Mouse (Mus musculus) embryonic facial prominence, embryonic 11.5 days (tissue): ENCODE results near the gene Tbc1d7. TPM values are rescaled to one million over a fixed set of nuclear protein-coding genes. Genes with fewer than 3 reads are reported as not detected.

Experiments
- ATAC-seq: fragments of 200-750 bp; cut with Nextera tagmentation; replicated peaks from 2 replicates; pipeline ENCODE4 v1.8.0; 2017; ENCODE audit warnings: low read depth; ENCODE audit not compliant: insufficient number of reproducible peaks, low FRiP score, low TSS enrichment
- DNase-seq: peaks from one replicate; pipeline ENCODE4 v3.0.0-alpha.2; 2015; ENCODE audit warnings: low spot score
- H3K27ac ChIP-seq: fragments of 300-500 bp; sonication (generic); replicated peaks from 2 replicates; pipeline ENCODE4 v1.5.1; 2014; ENCODE audit warnings: mild to moderate bottlenecking, low read depth, low read length, control low read depth
- H3K27me3 ChIP-seq: fragments of 300-500 bp; sonication (generic); 2 replicates; pipeline ENCODE4 v1.6.1; 2014; ENCODE audit warnings: mild to moderate bottlenecking, low read length, moderate library complexity, mixed read lengths; ENCODE audit not compliant: control insufficient read depth, insufficient read depth
- H3K36me3 ChIP-seq: fragments of 300-500 bp; sonication (generic); replicated peaks from 2 replicates; pipeline ENCODE4 v1.6.1; 2014; ENCODE audit warnings: low read depth, mild to moderate bottlenecking, low read length, moderate library complexity, mixed read lengths; ENCODE audit not compliant: control insufficient read depth, insufficient read depth
- H3K4me1 ChIP-seq: fragments of 300-500 bp; sonication (generic); 2 replicates; pipeline ENCODE4 v1.6.1; 2014; ENCODE audit warnings: low read length, mixed read lengths; ENCODE audit not compliant: control insufficient read depth, insufficient read depth
- H3K4me2 ChIP-seq: fragments of 300-500 bp; sonication (generic); 2 replicates; pipeline ENCODE4 v1.6.1; 2014; ENCODE audit warnings: low read depth, mild to moderate bottlenecking, control low read depth, low read length, moderate library complexity
- H3K4me3 ChIP-seq: fragments of 300-500 bp; sonication (generic); 2 replicates; pipeline ENCODE4 v1.5.1; 2014; ENCODE audit warnings: low read depth, low read length, control low read depth
- H3K9ac ChIP-seq: fragments of 300-500 bp; sonication (generic); replicated peaks from 2 replicates; pipeline ENCODE4 v1.6.1; 2014; ENCODE audit warnings: mild to moderate bottlenecking, control low read depth, low read length
- H3K9me3 ChIP-seq: fragments of 300-500 bp; sonication (generic); replicated peaks from 2 replicates; pipeline ENCODE4 v1.6.1; 2016; ENCODE audit warnings: mild to moderate bottlenecking, low read length, inconsistent platforms, mixed read lengths; ENCODE audit not compliant: control insufficient read depth
- WGBS: fragments of 180-500 bp; shearing (Covaris S2); extraction: QIAGEN DNeasy Blood & Tissue Kit; methylation state at CpG from one replicate; pipeline ENCODE4 v1.1.7; 2014; 5-methylcytosine and 5-hydroxymethylcytosine counted together
- polyA plus RNA-seq: library from polyadenylated mRNA; unstranded; fragments of >200 nt; fragmentation: Nextera tagmentation; extraction: Ambion mirVana; gene quantifications from 2 replicates; pipeline ENCODE4 v1.2.1, GENCODE M21; 2014

Tbc1d7 gene
- polyA plus RNA-seq, 1 experiment from 2014 or later, result 71.5 TPM

DNA sequence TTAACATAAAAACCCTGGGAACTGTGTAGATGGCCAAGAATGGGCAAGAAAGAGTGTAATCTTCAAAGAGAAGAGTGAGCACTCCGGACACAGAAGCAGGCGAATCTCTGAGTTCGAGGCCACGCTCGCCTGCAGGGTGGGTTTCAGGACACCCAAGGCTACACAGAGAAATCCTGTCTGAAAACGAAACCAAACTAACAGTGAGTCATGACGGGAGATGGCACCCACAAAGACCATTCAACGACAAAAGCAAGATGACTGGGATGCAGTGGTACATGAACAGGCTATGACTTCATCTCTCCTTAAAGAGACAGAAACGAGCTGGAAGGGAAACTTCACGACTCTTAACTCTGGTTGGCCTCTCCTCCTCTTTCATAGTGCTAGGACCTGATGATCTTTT lies 31.1 kb upstream of the Tbc1d7 start:
- H3K4me1 ChIP-seq, result no peaks in the 10 kb centered on the region
- no peak overlapping the region for H3K9ac ChIP-seq
- H3K4me3 ChIP-seq, result no peak overlapping the region
- WGBS, result 85% methylated on average over 10 of the region's 10 CpGs
- H3K27ac ChIP-seq, result no peak overlapping the region
- DNase-seq, result no peak
- no peak for ATAC-seq
- no peak overlapping the region for H3K4me2 ChIP-seq
- no peaks in the 10 kb centered on the region for H3K9me3 ChIP-seq
- H3K36me3 ChIP-seq, result no peaks in the 10 kb centered on the region
- H3K27me3 ChIP-seq, result no peaks in the 10 kb centered on the region

DNA sequence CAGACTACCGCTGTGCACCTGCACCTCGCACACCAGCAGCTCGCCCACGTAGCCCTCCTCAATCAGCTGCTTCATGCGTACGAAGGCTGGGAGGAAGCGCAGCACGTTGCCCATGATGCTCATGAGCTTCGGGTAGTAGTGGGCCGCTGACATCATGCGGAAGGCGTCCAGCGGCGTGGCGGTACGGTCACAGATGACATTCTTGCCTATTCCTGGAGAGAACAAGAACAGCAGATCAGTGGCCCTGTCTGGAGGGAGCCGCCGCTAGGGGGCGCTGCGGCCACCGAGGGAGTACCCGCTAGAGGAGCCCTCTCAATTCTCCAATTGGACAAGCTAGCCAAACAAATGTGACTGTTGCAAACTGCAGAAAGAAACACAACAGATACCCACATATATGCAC lies 29.7 kb upstream of the Tbc1d7 start:
- ATAC-seq, result 0 out of 2 replicates have a peak, but pooled peaks have one; percentile 6
- whole genome bisulfite sequencing, result 44% methylated on average over 22 of the region's 22 CpGs
- Histone ChIP-seq H3K4me3 (no peak overlapping the region), H3K4me1 (no peaks in the 10 kb centered on the region), H3K27ac (no peak overlapping the region), H3K9me3 (no peaks in the 10 kb centered on the region), H3K4me2 (no peak overlapping the region), H3K36me3 (no peaks in the 10 kb centered on the region), H3K9ac (no peak overlapping the region), H3K27me3 (no peaks in the 10 kb centered on the region)
- DNase-seq, result peak; percentile 61

DNA sequence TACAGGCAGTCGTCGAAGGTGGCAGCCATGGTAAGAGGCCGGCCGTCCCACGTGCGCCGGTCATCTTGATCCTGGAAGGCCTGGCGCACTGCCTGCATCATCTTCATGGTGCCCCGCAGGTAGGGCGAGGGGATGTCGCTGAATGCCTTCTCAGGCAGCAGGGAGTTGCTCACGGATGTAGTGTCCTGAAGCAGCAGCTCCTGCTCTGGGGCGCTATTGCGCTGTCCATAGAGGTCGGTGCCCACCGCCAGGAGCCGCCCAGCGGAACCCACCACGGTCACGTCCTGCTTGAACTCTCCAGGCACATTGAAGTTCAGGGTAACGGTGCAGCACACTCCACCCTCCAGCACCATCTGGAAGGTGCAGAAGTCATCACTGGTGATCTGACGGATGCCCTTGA lies 29.2 kb upstream of the Tbc1d7 start:
- H3K9me3 ChIP-seq, result no peaks in the 10 kb centered on the region
- DNase-seq, result no peak
- H3K27ac ChIP-seq, result no peak overlapping the region
- H3K4me1 ChIP-seq, result no peaks in the 10 kb centered on the region
- no peaks in the 10 kb centered on the region for H3K36me3 ChIP-seq
- WGBS, result 65% methylated on average over 22 of the region's 22 CpGs
- H3K4me3 ChIP-seq, result no peak overlapping the region
- no peaks in the 10 kb centered on the region for H3K27me3 ChIP-seq
- H3K9ac ChIP-seq, result no peak overlapping the region
- ATAC-seq, result no peak
- no peak overlapping the region for H3K4me2 ChIP-seq

DNA sequence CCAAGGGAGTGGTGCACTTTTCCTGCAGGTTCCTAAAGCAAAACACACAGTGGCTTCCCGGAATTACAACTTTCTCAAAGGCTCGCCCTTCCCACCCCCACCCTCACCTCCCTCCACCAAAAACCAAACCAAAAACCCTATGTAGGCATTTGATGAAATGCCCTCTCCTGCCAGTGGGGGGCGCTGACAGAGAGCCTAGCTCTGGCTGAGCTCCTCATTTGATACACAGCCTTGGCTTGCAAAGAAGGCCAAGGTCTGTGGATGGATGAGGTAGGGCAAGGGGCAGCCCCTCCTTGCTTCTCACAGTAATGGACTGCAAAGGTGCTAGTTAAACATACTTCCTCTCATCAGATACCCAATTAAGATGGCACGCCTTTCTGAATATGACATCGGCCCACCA lies 28.4 kb upstream of the Tbc1d7 start:
- WGBS, result 68% methylated on average over 5 of the region's 5 CpGs
- H3K27ac ChIP-seq, result no peak overlapping the region
- DNase-seq (no peak), ATAC-seq (no peak)
- H3K4me3 ChIP-seq, result no peak overlapping the region
- H3K4me1 ChIP-seq, result no peaks in the 10 kb centered on the region
- no peaks in the 10 kb centered on the region for H3K27me3 ChIP-seq
- no peaks in the 10 kb centered on the region for H3K9me3 ChIP-seq
- no peak overlapping the region for H3K4me2 ChIP-seq
- no peaks in the 10 kb centered on the region for H3K36me3 ChIP-seq
- H3K9ac ChIP-seq, result no peak overlapping the region

DNA sequence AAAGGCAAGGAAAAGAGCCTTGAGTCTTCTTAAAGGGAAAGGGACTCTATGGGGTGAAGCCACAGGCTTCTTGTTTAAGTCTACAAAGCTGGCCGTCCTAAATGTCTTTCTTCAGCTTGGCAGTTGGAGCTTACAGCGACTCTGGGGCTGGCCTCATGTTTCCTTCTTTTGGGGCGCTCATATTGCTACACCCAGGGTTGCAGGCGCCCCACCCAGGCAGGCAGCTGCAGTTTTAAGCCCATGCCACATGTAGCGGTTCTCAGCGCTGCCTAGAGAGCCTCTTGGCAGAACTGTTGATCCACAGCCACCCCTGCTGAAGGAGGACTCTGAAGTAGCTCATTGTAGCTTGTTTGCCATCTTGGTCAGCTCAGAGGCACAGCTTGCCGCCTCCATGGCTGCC lies 28.0 kb upstream of the Tbc1d7 start:
- Histone ChIP-seq H3K36me3 (no peaks in the 10 kb centered on the region), H3K27ac (no peak overlapping the region), H3K4me3 (no peak overlapping the region), H3K4me1 (no peaks in the 10 kb centered on the region), H3K27me3 (no peaks in the 10 kb centered on the region), H3K9me3 (no peaks in the 10 kb centered on the region), H3K9ac (no peak overlapping the region), H3K4me2 (no peak overlapping the region)
- WGBS, result 90% methylated on average over 7 of the region's 7 CpGs
- DNase-seq (no peak), ATAC-seq (no peak)

DNA sequence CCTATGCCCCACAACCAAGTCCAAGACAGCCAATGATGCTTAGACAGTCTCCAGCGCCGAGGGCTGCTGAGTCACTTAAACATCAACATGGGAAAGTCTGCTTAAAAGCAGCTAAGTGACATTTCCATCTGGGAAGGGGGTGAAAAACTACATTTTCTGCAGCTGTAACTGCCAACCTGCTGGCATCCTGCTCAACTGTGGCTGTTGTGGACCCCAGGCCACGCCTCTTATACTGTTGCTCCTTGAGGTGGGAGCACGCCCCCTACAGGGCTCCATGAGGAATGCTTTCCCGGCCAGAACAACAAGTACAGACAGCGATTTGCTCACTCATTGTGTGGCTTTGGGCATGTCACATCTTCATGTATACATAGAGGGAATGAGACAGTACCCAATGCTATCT lies 25.9 kb upstream of the Tbc1d7 start:
- H3K36me3 ChIP-seq, result no peaks in the 10 kb centered on the region
- H3K27ac ChIP-seq, result no peak overlapping the region
- no peak for ATAC-seq
- no peaks in the 10 kb centered on the region for H3K9me3 ChIP-seq
- WGBS, result 58% methylated on average over 6 of the region's 6 CpGs
- H3K4me2 ChIP-seq, result no peak overlapping the region
- no peak for DNase-seq
- no peaks in the 10 kb centered on the region for H3K4me1 ChIP-seq
- H3K27me3 ChIP-seq, result no peaks in the 10 kb centered on the region
- no peak overlapping the region for H3K9ac ChIP-seq
- H3K4me3 ChIP-seq, result no peak overlapping the region

DNA sequence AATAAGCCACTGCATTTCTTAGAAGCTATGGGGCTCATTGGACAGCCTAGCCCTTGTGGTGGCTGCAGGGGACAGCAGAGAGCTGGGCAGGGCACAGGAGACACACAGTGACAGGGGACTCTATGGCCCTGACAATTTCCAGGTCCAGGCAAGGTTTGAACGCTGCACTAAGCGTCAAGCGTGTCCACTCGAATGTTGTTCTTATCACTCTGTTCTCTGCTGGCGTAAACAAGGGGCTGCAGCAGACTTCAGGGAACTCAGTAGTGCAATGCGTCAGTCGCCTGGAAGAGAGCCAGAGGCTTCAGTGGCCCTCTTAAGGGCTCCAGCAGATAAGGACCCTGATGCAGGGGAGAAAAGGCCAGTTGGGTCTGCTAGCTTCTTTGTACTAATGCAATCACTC lies 24.7 kb upstream of the Tbc1d7 start:
- WGBS, result 72% methylated on average over 7 of the region's 7 CpGs
- DNase-seq, result no peak
- no peak overlapping the region for H3K27ac ChIP-seq
- no peak for ATAC-seq
- no peaks in the 10 kb centered on the region for H3K9me3 ChIP-seq
- H3K4me1 ChIP-seq, result no peaks in the 10 kb centered on the region
- no peak overlapping the region for H3K9ac ChIP-seq
- no peaks in the 10 kb centered on the region for H3K36me3 ChIP-seq
- no peaks in the 10 kb centered on the region for H3K27me3 ChIP-seq
- no peak overlapping the region for H3K4me3 ChIP-seq
- H3K4me2 ChIP-seq, result no peak overlapping the region

DNA sequence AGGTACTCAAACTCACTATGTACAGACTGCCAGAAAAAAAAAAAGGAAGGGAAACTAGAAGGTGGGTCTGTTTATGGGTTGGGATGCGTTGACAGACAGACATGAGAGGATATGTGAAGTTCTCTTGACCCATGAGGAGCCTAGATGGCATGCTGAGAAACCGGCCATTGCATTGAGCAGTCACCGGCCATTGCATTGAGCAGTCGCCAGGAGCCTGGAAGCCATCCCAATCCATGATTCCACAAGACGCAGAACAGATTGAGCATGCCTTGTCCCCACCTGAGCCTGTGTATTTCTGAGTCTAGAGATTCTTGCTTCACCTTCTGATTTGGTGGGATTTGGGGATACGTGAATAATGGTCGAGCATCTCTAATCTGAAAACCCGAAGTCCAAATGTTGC lies 22.6 kb upstream of the Tbc1d7 start:
- H3K9me3 ChIP-seq, result no peaks in the 10 kb centered on the region
- H3K36me3 ChIP-seq, result no peaks in the 10 kb centered on the region
- WGBS, result 92% methylated on average over 8 of the region's 8 CpGs
- ATAC-seq, result no peak
- no peak overlapping the region for H3K4me3 ChIP-seq
- H3K4me2 ChIP-seq, result no peak overlapping the region
- H3K27me3 ChIP-seq, result no peaks in the 10 kb centered on the region
- no peak overlapping the region for H3K9ac ChIP-seq
- DNase-seq, result no peak
- no peaks in the 10 kb centered on the region for H3K4me1 ChIP-seq
- H3K27ac ChIP-seq, result no peak overlapping the region
